Mouse (Mus musculus): Measurements from ENCODE around the gene Taar4.

GRCm38 (mm10) chr10:23977958-23978357, 17.7 kb downstream of the Taar4 start:
- TF ChIP-seq CEBPB (IDR thresholded peaks at IDR 0.05; ENCODE audit: insufficient read depth, poor library complexity, severe bottlenecking) (no peak), TCF12 (IDR thresholded peaks at IDR 0.05; ENCODE audit: insufficient read depth, poor library complexity, severe bottlenecking) (no peak), POLR2A (IDR thresholded peaks at IDR 0.05; ENCODE audit: insufficient read length, low read depth) (no peak), SRF (IDR thresholded peaks at IDR 0.05; ENCODE audit: control insufficient read depth, insufficient read length, low read depth) (no peak), MYOD1 (IDR thresholded peaks at IDR 0.05; ENCODE audit: control insufficient read depth in 1 of 3, insufficient read length in 2 of 3, low read depth in 2 of 3) (no peak)

Data from myocyte (in vitro differentiated cells).